Mouse (Mus musculus): ENCODE measurements around the gene Lman2l. TPM values are rescaled to one million over a fixed set of nuclear protein-coding genes. Genes with fewer than 3 reads are reported as not detected.

The Lman2l gene
- polyA plus RNA-seq, 1 experiment from 2014 or later = 67.6 TPM

DNA sequence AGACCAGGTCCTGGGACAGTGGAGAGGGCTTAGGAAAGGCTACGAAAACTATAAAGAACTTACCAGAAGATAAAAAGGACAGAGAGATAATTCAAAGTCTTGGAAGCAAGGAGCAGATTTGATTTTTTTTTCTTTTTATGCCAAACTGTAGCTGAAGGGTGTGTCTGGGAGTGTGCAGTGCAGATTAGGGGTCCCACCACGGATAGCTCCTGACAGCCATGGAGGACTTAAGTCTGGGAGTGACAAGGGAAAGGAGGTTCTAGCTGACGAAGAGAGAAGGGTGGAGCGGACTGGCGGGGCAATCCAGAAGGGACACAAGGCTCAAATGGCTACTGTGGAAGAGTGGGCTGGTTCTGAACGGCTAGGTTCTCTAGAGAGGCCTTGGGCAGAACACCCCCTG lies 66.2 kb downstream of the Lman2l start:
- H3K9ac ChIP-seq (replicated peaks; ENCODE audit: low read depth, low read length) = no peak overlapping the region
- 76% methylated on average over 6 of the region's 6 CpGs for WGBS
- no peak overlapping the region for H3K4me2 ChIP-seq (ENCODE audit: low read length)

DNA sequence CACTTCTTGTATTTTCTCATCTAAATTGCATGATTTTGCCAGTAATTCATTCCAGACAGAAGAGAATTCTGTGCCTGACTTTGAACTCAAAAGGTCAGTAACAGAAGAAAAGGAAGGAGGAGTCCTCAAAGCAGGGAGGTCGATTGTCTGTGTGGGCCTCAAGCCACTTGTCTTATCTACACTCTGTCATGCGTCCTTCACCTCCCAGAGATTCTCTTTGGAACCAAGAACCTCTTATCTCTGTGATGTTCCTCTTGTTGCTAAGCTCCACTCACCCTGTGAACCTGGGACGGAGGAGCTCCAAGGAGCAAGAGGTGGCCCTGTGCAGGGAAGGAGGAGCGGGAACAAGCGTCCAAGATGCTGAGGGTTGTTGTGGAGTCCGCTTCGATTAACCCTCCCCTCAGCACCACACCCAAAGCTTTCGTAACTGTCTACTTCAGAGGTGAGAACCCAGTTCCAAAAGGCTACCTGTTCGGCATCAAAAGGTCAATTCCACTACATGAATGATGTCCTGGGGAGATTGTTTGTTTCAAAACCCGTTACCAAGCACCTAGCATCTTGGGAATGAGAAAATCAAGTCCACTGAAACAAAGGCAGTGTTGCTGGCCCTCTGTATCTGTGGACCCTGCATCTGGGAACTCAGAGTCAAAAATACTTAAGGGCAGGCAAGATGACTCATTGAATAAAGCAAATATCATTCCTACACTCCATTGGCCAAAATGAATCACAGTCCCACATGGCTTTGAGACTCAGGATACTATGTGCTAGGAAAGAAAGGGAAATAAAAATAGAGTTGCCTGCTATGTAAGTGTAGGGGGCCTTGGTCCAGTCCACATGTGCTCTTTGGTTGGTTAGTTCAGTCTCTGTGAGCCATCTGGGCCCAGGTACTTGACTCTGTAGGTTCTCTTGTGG lies 72.9 kb downstream of the Lman2l start, which contains the start of gene Fer1l5:
Gene Fer1l5 (plus strand): TSS at position 358 of the 912 bp plus-strand sequence.
- Histone ChIP-seq H3K27me3 (replicated peaks; ENCODE audit: control insufficient read depth, insufficient read depth, low read length) (no peaks in the 10 kb centered on the region), H3K36me3 (ENCODE audit: control insufficient read depth, insufficient read depth) (no peaks in the 10 kb centered on the region), H3K9ac (replicated peaks; ENCODE audit: low read depth, low read length) (no peak within 1 kb of the TSS), H3K9me3 (ENCODE audit: control insufficient read depth, low read length) (no peaks in the 10 kb centered on the region), H3K27ac (ENCODE audit: low read length) (no peak within 1 kb of the TSS), H3K4me1 (replicated peaks; ENCODE audit: control insufficient read depth, insufficient read depth, low read length) (peaks cover 12% of the 10 kb centered on the region), H3K4me2 (ENCODE audit: low read length) (no peak within 1 kb of the TSS), H3K4me3 (replicated peaks; ENCODE audit: low read length) (no peak within 1 kb of the TSS)
- no peak for ATAC-seq
- WGBS = 86% methylated on average over 10 of the region's 10 CpGs

More for the DNA sequence above, 66.2 kb downstream of the Lman2l start:
- no peaks in the 10 kb centered on the region for H3K36me3 ChIP-seq (ENCODE audit: control insufficient read depth, insufficient read depth)
- ATAC-seq = no peak
- H3K27ac ChIP-seq (ENCODE audit: low read length) = no peak overlapping the region
- no peaks in the 10 kb centered on the region for H3K4me1 ChIP-seq (replicated peaks; ENCODE audit: control insufficient read depth, insufficient read depth, low read length)
- H3K9me3 ChIP-seq (ENCODE audit: control insufficient read depth, low read length) = no peaks in the 10 kb centered on the region
- no peaks in the 10 kb centered on the region for H3K27me3 ChIP-seq (replicated peaks; ENCODE audit: control insufficient read depth, insufficient read depth, low read length)
- no peak overlapping the region for H3K4me3 ChIP-seq (replicated peaks; ENCODE audit: low read length)

DNA sequence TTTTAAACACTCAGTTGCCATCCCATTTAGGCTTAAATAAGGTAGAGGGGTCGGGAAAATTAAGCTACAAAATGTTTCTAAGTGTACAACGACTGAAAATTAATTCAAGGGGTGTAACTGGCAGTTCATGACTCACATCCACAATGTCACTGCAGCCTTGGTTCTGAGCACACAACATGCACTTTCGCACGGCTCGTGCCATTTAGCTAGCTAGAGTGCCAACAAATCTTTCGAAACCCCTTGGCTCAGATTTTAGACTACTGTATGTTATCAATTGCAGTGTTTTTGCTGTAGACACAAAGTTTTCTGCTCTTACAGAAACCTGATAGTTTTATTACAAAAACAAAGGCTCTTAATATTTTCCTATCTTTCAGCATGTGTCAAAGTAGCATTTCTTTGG lies 74.2 kb downstream of the Lman2l start:
- Histone ChIP-seq H3K9me3 (ENCODE audit: control insufficient read depth, low read length) (no peaks in the 10 kb centered on the region), H3K4me2 (ENCODE audit: low read length) (no peak overlapping the region), H3K36me3 (ENCODE audit: control insufficient read depth, insufficient read depth) (no peaks in the 10 kb centered on the region), H3K4me3 (replicated peaks; ENCODE audit: low read length) (no peak overlapping the region), H3K9ac (replicated peaks; ENCODE audit: low read depth, low read length) (no peak overlapping the region), H3K4me1 (replicated peaks; ENCODE audit: control insufficient read depth, insufficient read depth, low read length) (peaks cover 12% of the 10 kb centered on the region), H3K27ac (ENCODE audit: low read length) (no peak overlapping the region), H3K27me3 (replicated peaks; ENCODE audit: control insufficient read depth, insufficient read depth, low read length) (no peaks in the 10 kb centered on the region)
- 75% methylated on average over 6 of the region's 6 CpGs for WGBS
- ATAC-seq = no peak

Other genes starting within 250 kb of the Lman2l start
- gene Uggt1, start 200.6 kb downstream of the Lman2l start, polyA plus RNA-seq (2015; fragmentation: Nextera tagmentation; extraction: Ambion mirVana) = 50.8 and 56.9 TPM in 2 replicates
- gene Neurl3, start 170.6 kb downstream of the Lman2l start, polyA plus RNA-seq (2015; fragmentation: Nextera tagmentation; extraction: Ambion mirVana) = 0.41 and 0.47 TPM in 2 replicates
- 3.8 and 4.7 TPM in 2 replicates for gene Arid5a, start 137.5 kb downstream of the Lman2l start, polyA plus RNA-seq (2015; fragmentation: Nextera tagmentation; extraction: Ambion mirVana)
- 36.1 and 43.0 TPM in 2 replicates for gene Kansl3, start 76.1 kb downstream of the Lman2l start, polyA plus RNA-seq (2015; fragmentation: Nextera tagmentation; extraction: Ambion mirVana)
- gene Fer1l5, start 73.0 kb downstream of the Lman2l start, polyA plus RNA-seq (2015; fragmentation: Nextera tagmentation; extraction: Ambion mirVana) = 2.0 and 3.2 TPM in 2 replicates
- gene Cnnm4, start 26.3 kb upstream of the Lman2l start, polyA plus RNA-seq (2015; fragmentation: Nextera tagmentation; extraction: Ambion mirVana) = 9.7 and 11.0 TPM in 2 replicates
- gene Cnnm3, start 66.6 kb upstream of the Lman2l start, polyA plus RNA-seq (2015; fragmentation: Nextera tagmentation; extraction: Ambion mirVana) = 4.8 and 5.8 TPM in 2 replicates
- gene Ankrd23, start 91.6 kb upstream of the Lman2l start, polyA plus RNA-seq (2015; fragmentation: Nextera tagmentation; extraction: Ambion mirVana) = 9.3 and 13.2 TPM in 2 replicates
- gene Gm42417, start 94.2 kb upstream of the Lman2l start, polyA plus RNA-seq (2015; fragmentation: Nextera tagmentation; extraction: Ambion mirVana) = 0.22 and 0.42 TPM in 2 replicates
- gene Ankrd39, start 102.2 kb upstream of the Lman2l start, polyA plus RNA-seq (2015; fragmentation: Nextera tagmentation; extraction: Ambion mirVana) = 15.4 and 24.4 TPM in 2 replicates
- 35.4 and 37.3 TPM in 2 replicates for gene Sema4c, start 113.1 kb upstream of the Lman2l start, polyA plus RNA-seq (2015; fragmentation: Nextera tagmentation; extraction: Ambion mirVana)
- 0.34 TPM in 1 of 2 replicates, not detected in the other for gene Fam178b, start 237.9 kb upstream of the Lman2l start, polyA plus RNA-seq (2015; fragmentation: Nextera tagmentation; extraction: Ambion mirVana)
- gene Cox5b, start 246.2 kb upstream of the Lman2l start, polyA plus RNA-seq (2015; fragmentation: Nextera tagmentation; extraction: Ambion mirVana) = 480 and 516 TPM in 2 replicates